Mouse (Mus musculus) heart, postnatal 36 days (tissue): ENCODE measurements at regions not wholly inside any gene's neighbourhood (a gene's known extent, or its start where the extent isn't known, plus 50 kb on each side); places are given as distances from the start of the nearest gene placed in this dataset.

Experiments used
- DNase-seq, 2 experiments: peaks; one replicate each; pipeline ENCODE4 v3.0.0; 2021 to 2022
- intact Hi-C: fragments of 180-260 bp; cut with DNase I; formaldehyde crosslinking; loops from one replicate; pipeline ENCODE4 v1.15.1; 2025

DNA sequence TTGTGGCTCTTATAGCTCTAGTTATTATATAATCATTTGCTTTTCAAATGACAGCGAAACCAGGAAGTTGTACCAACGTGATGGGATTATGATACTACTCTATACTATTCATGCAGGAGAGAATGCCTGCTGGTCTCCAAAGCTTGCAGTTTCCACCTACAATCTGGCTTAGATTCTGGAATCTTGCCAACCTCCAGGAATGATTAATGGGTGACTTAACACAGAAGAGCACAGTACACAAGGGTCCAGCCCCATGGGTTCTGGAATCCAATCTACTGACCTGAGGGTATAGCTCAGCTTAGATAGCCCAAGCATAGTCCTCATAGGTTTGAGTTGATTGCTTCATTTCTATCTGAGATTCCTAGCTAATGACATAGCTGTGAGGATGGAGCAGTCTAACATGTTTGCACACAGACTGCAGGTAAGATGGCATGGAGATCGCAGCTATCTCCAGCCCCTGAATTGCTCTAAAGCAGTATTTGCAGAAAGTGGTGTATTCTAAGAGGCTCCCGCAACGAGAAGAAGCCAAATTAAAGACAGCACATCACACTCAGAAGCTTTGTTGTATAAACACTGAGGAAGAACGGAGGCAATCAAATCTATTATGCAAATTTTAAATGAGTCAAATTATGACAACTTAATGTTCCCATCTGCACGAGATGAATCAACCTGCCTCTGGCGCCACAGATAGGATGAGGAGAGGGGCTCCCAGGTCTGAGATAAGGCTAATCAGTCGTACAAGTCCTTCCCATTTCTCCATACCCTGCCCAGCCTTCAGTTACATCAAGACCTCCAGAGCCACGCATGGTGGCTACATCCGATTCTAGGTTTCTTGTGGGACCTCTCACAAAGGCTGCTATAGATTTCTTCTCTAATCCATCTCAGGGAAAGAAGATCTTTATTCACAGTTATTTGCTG, 160.7 kb upstream of the Tgfbr2 start:
- intact Hi-C loops = loop anchor here (5.0 kb wide), 1 partner anchor 249 kb away; no protein-coding TSS in a partner anchor
- no peak for DNase-seq

DNA sequence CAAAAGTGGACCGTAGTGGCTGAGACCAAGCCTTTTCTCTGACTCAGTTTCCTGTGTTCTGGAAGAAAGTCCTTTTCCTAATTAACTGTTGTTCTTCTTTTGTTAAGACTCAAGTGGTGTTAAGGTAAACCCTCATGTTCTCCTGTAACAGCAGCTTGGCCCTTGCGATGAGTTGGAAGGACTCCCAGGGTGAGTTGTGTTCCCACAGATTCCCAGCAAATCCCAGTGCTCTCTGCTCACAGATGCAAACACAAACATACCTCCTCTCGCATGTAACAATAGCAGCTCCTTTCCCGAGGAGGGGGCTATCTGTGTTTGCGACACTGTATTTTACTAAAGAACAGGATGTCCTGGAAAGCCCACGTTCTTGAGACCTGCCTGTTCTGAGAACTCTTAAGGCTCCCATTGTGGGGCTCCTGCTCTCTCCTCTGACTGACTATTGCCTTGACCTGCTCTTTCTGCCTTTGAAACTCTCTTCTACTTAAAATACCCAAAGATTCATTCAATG, 158.8 kb upstream of the Tgfbr2 start:
- no peak for DNase-seq
- intact Hi-C loops = loop anchor here (5.0 kb wide), 1 partner anchor 48 kb away; no protein-coding TSS in a partner anchor

DNA sequence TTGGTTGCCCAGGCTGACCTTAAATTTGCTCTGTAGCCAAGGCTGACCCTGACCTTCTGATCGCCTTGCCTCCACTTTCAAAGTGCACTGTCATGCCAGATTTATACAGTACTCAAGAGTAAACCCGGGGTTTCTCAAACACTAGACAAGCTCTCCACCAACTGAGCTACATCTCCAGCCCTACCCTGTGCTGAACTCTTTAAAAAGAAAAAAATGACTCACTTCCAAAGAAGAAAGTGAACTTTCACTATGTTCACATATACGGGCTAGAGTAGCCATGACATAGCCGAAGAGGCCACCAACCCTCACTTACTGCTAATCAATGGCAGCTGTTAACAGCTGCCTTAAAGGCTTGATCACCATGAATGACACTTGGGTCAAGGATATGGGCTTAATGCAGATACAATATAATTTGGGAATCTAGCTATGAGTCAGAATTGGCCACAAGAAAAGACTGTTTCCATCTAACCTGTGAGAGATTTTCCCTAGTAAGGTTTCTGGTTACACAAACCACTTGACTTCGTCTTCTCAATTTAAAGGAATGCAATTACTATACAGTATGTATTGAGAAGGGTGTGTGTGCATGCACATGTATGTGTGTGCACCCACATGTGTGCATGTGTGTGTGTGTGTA, 157.4 kb upstream of the Tgfbr2 start:
- intact Hi-C loops = loop anchor here (5.0 kb wide), 1 partner anchor 50 kb away; no protein-coding TSS in a partner anchor
- no peak for DNase-seq

DNA sequence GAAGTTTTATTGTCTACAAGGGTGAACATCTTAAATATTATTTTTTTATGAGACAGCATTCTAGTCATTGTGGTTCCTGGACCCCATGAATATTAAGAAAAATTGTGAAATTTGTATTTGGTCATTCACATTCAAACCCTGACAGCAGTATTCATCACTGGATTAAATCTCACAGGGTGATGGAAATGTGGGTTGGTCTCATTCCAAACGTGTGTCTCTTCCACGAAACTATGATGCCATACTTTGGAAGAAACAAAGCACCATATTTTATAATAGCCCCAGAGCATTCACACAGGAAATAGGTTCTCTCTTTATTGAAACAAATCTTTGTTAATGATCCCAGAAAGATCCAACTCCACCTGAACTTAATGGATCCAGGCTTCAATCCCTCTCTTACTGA, 156.2 kb upstream of the Tgfbr2 start:
- no peak for DNase-seq
- intact Hi-C loops = loop anchor here (5.0 kb wide), 1 partner anchor 51 kb away; no protein-coding TSS in a partner anchor

DNA sequence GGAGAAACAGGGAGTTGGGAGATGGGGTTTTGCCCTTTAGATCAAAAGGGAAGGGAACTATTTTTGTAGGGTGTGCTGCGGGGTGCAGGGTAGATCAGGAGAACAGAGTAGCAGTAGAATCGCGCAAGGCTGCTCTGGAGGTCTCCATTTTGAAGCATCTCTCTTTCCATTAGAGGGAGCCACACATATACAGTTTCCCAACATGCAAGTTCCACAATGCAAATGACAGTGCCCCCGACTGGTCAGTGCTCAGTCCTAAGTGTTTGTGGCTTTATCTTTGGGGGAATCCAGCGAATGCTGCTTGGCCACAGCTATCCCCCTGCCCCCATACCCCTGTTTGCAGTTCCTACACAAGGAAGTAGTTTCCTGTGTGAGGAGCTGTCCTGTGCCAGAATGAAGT, 155.6 kb upstream of the Tgfbr2 start:
- intact Hi-C loops = loop anchor here (5.0 kb wide), 1 partner anchor 52 kb away; no protein-coding TSS in a partner anchor
- DNase-seq = no peak

DNA sequence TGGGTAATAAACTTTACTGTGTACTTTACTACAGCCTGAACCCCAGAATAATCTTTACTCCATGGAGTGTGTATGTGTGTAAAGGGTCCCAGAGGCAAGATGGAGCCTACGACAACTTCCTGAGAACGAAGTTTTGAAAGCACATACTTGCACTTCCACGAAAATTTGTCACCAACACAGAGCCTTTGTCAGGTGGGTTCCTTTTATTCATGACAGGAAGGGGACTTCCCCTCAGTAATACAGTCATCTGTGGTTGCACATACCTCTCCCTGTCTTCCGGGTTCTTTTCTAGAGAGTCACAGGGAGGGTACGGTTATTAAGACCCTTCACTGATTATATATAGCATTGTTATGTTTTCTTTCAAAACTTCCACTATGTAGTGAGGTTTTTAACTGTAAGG, 154.0 kb upstream of the Tgfbr2 start:
- intact Hi-C loops = loop anchor here (5.0 kb wide), 1 partner anchor 157 kb away; no protein-coding TSS in a partner anchor
- no peak for DNase-seq

DNA sequence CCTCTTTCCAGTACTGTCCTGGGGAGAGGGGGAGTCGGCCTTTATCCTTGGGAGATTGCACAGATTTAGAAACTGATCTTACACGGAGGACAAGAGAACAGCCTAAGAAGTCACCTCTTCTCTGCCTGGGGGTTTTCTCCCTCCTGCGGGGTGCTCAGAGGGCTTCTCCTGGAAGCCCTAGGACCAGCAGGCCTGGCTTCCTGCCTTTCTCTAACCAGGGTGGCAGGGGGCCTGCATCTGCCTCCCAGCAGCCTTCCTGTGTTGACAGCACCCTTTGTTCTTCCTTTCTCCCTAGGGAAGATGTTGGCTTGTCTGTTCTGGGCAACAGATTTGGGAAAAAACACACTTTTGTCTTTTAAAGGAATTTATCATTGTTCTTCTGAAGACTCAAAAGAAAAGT, 153.0 kb upstream of the Tgfbr2 start:
- intact Hi-C loops = loop anchor here (5.0 kb wide), 1 partner anchor 156 kb away; no protein-coding TSS in a partner anchor

DNA sequence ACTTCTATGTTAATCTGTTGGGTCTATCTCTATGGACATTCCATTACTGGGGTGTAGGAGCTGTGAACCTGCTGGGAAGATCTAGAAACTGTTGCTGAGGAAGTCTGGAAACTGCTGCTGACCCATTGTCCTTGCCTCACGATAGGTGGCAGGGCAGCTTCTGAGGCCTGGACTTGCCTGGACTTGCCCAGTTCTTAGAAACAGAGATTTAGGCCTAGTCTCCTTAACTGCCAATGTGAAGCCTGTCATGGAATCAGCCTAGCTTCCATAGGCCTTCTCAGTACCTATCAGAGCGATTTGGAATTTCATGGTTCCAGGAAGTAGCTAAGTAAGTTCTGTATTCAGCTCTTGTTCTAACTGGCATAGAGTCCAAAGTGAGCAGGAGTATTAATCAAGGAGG, 151.9 kb upstream of the Tgfbr2 start:
- intact Hi-C loops = loop anchor here (5.0 kb wide), 1 partner anchor 155 kb away; no protein-coding TSS in a partner anchor
- no peak for DNase-seq

More for the DNA sequence above, 153.0 kb upstream of the Tgfbr2 start:
- DNase-seq = peak in 1 of 2 experiments; percentile 37

DNA sequence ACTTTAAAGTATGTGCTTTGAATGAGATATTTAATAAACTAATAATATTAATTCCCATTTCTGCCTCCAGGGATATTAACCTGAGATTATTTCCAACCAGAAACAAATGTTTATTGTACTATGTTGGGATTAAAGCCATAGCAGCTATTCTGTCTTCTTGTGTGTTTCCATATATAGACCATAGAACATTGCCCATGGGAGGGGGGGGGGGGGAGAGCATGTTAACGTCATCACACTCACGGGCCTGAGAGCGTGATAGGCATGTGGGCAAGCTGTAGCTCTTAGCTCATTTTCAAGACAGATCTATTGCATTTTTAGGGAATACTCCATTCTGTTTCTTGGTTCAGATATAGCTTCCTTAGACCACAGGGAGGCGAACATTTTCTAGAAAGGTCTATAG, 149.8 kb upstream of the Tgfbr2 start:
- no peak for DNase-seq
- intact Hi-C loops = loop anchor here (5.0 kb wide), 2 partner anchors 93 to 153 kb away; no protein-coding TSS in a partner anchor

DNA sequence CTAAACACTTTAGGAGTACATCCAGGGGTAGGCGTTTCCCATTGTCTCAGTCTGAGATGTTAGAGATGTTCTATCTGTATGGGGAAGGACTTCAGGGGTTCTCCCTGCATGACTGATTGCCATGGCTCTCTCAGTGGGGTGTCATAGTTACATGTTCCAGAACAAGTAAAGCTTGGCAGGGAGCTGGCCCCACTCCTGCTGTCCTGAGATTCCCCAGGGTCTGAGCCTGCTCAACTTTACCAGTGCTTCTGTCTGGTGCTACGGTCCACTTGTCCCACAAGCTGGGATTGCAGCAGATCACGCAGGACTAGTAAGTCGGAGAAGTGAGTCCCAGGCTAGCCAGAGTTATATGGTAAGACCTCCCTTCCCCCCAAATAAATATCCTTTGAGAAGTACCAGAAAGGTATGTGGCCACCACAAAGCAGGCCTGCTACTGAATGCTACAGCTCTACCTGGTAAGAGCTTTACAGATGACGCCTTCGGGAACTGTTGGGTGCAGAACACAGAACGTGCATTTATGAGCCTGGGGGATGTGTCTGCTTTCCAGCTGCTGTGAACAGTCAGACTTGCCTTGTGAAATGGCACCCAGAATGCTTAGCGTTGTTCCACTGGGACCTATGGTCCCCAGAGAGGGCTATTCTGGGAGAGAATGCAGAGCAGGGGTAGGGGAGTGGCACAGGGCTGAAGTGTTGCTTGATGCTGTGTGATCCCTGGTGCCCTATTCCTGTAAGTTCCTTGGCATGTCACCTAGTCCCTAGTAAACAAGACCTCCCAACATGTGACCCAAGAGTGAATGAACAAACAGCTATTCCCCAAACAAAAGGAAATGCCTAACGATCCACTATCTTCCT, 148.9 kb upstream of the Tgfbr2 start:
- intact Hi-C loops = loop anchor here (5.0 kb wide), 1 partner anchor 92 kb away; no protein-coding TSS in a partner anchor
- peak in 1 of 2 experiments; percentile 50 for DNase-seq

DNA sequence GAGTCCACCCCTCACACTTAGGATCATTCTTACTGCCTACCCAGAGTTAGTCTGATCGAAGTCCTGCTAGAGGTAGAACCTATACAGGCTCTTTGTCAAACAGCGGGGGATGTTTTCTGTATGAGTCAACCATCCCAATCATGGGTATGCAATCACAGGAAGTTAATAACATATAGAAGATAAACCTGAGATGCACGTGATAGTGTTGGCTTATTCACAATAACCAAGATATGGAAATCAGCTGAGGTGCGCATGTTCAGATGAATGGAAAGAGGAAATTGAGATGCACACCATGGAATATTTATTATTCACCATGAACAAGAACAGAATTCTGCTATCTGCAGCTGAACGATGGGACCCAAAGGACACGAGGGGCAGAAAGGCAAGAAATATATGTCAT, 146.7 kb upstream of the Tgfbr2 start:
- intact Hi-C loops = loop anchor here (5.0 kb wide), 1 partner anchor 90 kb away; no protein-coding TSS in a partner anchor
- DNase-seq = no peak

DNA sequence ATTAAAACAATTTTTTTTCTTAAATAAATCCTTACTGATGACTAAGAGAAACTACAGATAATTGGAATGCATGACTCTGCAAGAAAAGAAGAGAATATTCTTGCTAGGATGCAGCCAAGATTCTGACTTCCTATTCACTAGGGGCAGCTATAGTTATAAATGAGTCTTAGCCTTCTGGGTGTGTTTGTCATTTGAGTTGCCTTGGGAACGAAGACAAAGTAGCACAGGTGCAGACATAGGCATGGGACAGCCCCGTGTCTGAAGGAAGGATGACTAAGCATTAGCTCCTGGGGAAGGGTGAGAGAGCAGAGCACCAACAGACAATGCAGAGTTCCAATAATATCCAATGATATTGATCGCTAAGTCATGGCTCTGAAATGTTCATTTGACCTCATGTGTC, 144.3 kb upstream of the Tgfbr2 start:
- DNase-seq = no peak
- intact Hi-C loops = no loop called here

DNA sequence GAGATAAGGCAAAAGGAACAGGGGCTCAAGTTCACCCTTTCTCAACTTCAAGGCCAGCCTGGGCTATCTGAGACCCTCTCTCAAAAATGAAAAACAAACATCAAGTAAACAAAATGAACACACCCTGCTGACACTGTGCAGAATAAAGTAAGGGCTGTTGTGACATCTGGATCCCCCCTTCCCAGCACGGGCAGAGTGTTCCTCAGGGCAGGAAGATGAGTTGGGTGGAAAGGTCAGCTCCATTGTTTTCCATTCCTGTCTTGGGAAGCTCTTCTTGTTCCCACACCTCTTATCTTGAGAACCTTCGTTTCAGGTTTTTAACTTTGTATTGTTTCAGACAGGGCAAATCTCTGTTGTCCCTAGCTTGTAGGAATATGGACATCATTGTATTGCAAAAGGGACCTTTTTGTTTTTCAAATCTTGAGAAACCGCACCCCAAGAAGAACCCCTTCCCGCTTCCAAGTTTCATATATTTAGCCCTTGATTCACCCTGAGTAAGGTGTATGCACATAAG, 141.5 kb upstream of the Tgfbr2 start:
- DNase-seq = no peak
- intact Hi-C loops = no loop called here

DNA sequence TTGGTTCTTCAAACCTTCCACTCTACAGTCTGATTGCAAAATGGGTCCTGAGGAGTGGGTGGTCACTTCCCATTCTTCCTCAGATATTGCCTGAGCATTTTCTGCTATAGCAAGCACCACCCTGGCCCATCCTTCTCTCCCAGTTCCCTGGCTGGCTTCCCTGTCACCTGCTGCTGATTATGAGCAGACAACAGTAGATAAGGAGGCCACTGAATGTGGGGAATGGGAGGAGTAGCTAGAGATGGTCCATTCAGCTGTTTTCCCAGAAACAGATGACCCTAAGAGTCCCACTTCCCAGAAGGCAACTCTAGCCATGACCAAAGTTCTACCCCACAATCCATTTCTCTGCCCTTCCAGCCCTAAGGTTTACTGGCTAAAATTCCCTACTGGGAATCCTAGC, 139.6 kb upstream of the Tgfbr2 start:
- intact Hi-C loops = no loop called here
- no peak for DNase-seq

DNA sequence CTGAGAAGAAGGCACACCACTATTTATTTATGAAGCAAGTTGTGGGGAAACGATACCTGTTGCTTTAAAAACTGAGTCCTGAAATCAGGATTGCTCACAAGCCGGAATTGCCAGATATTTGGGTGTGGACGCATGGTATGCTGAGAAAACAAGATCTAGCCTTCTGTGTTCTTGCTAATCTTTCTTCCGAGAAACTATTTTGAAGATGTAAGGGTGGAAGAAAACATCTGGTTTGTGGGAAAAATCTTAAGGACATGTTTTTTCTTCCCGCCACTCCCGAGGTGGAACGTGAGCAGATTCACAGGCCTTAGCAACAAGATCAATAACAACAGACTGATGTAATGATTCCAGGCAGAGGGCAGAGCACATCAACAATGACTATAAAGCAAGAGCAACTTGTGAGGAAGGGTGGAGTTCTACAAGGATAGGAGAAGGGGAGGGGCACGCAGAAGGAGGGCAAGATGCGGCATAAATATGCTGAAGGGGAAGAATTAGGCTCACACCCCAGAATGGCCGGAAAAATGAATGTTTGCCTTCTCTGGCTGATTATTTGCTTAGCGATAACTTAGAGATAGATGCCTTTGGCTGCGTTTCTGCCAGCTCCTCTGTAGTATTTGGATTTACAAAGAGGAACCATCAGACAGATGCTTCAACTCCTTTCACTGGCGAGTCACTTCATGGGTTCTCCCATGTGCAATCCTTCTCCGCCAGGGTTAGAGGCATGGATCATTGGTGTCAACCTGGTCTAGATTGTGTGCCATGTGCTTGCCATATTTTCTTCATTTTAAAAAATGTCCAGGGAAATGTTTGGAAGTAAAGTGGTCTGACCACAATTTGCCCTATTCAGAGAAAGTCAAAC, 139.0 kb upstream of the Tgfbr2 start:
- peak in 1 of 2 experiments; percentile 20 for DNase-seq
- intact Hi-C loops = no loop called here

DNA sequence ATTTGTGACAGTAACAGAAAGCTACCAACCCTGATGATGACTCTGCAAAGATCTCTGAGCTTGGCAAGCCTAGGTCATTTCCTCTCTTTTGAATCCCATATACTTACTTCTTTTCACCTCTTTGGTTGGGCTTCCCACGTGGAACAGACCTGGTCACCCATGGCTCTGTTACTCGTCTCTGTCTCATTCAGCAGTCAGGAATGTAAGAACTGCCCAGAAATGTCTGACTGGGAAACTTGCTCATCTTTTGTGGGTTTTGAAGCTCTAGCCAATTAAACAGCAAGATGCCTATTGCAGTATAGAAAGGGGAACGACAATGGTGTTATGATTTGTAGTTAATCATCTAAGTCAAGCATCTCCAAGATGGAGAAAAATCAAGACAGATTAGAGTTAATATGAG, 136.2 kb upstream of the Tgfbr2 start:
- DNase-seq = no peak
- intact Hi-C loops = no loop called here

DNA sequence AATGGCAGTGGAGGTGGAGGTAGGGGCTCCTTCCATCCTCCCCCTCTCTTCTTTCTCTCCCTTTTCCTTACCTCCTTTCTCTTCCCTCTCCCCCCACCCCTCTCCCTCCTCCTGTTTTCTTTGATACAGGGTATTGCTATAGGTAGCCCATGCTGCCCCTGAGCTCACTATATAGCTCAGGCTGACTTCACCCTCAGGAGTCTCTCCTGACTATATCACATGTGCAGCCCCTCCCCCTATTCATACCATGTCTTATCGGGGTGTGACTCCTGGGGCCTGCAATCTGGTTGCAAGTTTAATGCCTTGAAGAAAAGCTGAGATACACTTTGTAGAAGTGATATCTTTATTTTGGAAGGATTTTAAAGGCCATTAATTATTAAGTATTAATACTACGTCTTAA, 126.4 kb upstream of the Tgfbr2 start:
- intact Hi-C loops = no loop called here
- DNase-seq = no peak

DNA sequence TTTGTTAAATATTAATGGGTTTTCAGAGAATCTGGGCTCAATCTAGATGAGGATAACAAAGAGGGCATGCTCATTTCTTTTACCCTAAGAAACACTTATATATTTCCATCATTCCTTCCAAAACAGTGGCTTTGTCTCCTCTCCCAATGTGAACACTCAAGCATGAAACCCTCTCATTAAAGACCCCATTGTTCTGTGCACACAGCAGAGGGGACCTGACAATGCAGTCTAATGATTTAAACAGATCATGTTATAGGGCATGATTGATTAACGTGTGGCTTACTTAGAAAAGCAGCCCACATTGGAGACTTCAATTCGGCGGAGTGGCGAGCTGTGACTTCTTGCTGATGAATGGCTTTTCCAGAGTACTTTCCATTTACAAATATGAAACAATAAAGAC, 123.6 kb upstream of the Tgfbr2 start:
- intact Hi-C loops = no loop called here
- DNase-seq = no peak

DNA sequence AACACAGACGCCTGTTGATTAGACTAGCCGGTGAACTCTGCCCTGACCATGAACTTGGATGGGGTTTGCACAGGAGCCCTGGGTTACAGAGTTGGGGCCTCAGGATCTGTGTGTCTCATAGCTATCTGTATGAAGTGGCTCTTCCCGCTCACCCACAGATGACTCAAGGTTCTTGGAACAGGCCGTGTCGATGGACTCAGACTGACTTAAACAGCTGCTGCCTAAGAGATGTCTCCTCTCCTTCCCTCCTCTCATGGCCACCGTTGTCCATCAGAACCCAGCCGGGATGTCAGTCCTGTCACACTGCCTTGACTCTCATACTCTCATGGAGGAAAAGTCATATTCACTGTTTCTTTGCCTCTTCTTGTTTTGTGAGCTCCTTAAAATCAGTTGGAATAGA, 121.2 kb upstream of the Tgfbr2 start:
- intact Hi-C loops = no loop called here
- no peak for DNase-seq
